Mouse (Mus musculus): Measurements from ENCODE around the gene Casp8.
"Not testable (repeated sequence)": the region's sequence is repeated elsewhere in the genome, so short reads cannot be mapped to it uniquely, and the experiment has no call there.

Casp8 gene

GRCm38 (mm10) chr1:58798911-58799310 lies 3.7 kb downstream of the Casp8 start:
- no peak for DNase-seq (ENCODE audit: low read depth, low spot score)

GRCm38 (mm10) chr1:58800644-58801043 lies 5.5 kb downstream of the Casp8 start:
- not testable (repeated sequence) for DNase-seq (ENCODE audit: low read depth, low spot score)

- no peak for DNase-seq (ENCODE audit: low read depth, low spot score)
Measured at GRCm38 (mm10) chr1:58801558-58802285, 6.5 kb downstream of the Casp8 start.

GRCm38 (mm10) chr1:58802322-58803273 lies 7.4 kb downstream of the Casp8 start:
- DNase-seq (ENCODE audit: low read depth, low spot score) = peak; percentile 83

GRCm38 (mm10) chr1:58803531-58803930 lies 8.4 kb downstream of the Casp8 start:
- DNase-seq (ENCODE audit: low read depth, low spot score) = no peak

GRCm38 (mm10) chr1:58806651-58807050 lies 11.5 kb downstream of the Casp8 start:
- no peak for DNase-seq (ENCODE audit: low read depth, low spot score)

- no peak for DNase-seq (ENCODE audit: low read depth, low spot score)
Measured at GRCm38 (mm10) chr1:58826319-58826718, 31.1 kb downstream of the Casp8 start.

- no peak for DNase-seq (ENCODE audit: low read depth, low spot score)
Measured at GRCm38 (mm10) chr1:58830741-58831140, 35.6 kb downstream of the Casp8 start.

GRCm38 (mm10) chr1:58832198-58832597 lies 37.0 kb downstream of the Casp8 start:
- no peak for DNase-seq (ENCODE audit: low read depth, low spot score)

GRCm38 (mm10) chr1:58856811-58857210 lies 61.6 kb downstream of the Casp8 start:
- DNase-seq (ENCODE audit: low read depth, low spot score) = peak; percentile 43

- not testable (repeated sequence) for DNase-seq (ENCODE audit: low read depth, low spot score)
Measured at GRCm38 (mm10) chr1:58859131-58859530, 64.0 kb downstream of the Casp8 start.

- DNase-seq (ENCODE audit: low read depth, low spot score) = peak; percentile 51
Measured at GRCm38 (mm10) chr1:58859738-58860365, 64.7 kb downstream of the Casp8 start.

GRCm38 (mm10) chr1:58860586-58860985 lies 65.4 kb downstream of the Casp8 start:
- not testable (repeated sequence) for DNase-seq (ENCODE audit: low read depth, low spot score)

- DNase-seq (ENCODE audit: low read depth, low spot score) = not testable (repeated sequence)
Measured at GRCm38 (mm10) chr1:58876500-58876899, 81.3 kb downstream of the Casp8 start.

- not testable (repeated sequence) for DNase-seq (ENCODE audit: low read depth, low spot score)
Measured at GRCm38 (mm10) chr1:58879291-58879690, 84.1 kb downstream of the Casp8 start.

GRCm38 (mm10) chr1:58883279-58883678 lies 88.1 kb downstream of the Casp8 start:
- DNase-seq (ENCODE audit: low read depth, low spot score) = peak; percentile 71

GRCm38 (mm10) chr1:58885646-58886045 lies 90.5 kb downstream of the Casp8 start:
- DNase-seq (ENCODE audit: low read depth, low spot score) = no peak

GRCm38 (mm10) chr1:58889826-58890546 lies 94.8 kb downstream of the Casp8 start:
- DNase-seq (ENCODE audit: low read depth, low spot score) = no peak

- DNase-seq (ENCODE audit: low read depth, low spot score) = not testable (repeated sequence)
Measured at GRCm38 (mm10) chr1:58890697-58891290, 95.6 kb downstream of the Casp8 start.

GRCm38 (mm10) chr1:58891481-58892170 lies 96.5 kb downstream of the Casp8 start:
- not testable (repeated sequence) for DNase-seq (ENCODE audit: low read depth, low spot score)
